Mouse (Mus musculus) midbrain, embryonic 13.5 days (tissue): ENCODE results near the gene Fmnl2. TPM values are rescaled to one million over a fixed set of nuclear protein-coding genes. Genes with fewer than 3 reads are reported as not detected.

Experiments
- ATAC-seq: fragments of 200-750 bp; cut with Nextera tagmentation; 2 replicates; pipeline ENCODE4 v1.8.0; 2017; ENCODE audit warnings: mild to moderate bottlenecking, moderate TSS enrichment, moderate library complexity
- H3K27ac ChIP-seq: fragments of 300-500 bp; sonication (generic); 2 replicates; pipeline ENCODE4 v1.5.1; 2015; ENCODE audit warnings: inconsistent platforms, mild to moderate bottlenecking, moderate library complexity
- H3K27me3 ChIP-seq: fragments of 300-500 bp; sonication (generic); 2 replicates; pipeline ENCODE4 v1.6.1; 2015; ENCODE audit warnings: mild to moderate bottlenecking, inconsistent platforms
- H3K36me3 ChIP-seq: fragments of 300-500 bp; sonication (generic); 2 replicates; pipeline ENCODE4 v1.6.1; 2015; ENCODE audit warnings: mild to moderate bottlenecking, inconsistent platforms
- H3K4me1 ChIP-seq: fragments of 300-500 bp; sonication (generic); replicated peaks from 2 replicates; pipeline ENCODE4 v1.6.1; 2015; ENCODE audit warnings: inconsistent platforms
- H3K4me2 ChIP-seq: fragments of 300-500 bp; sonication (generic); replicated peaks from 2 replicates; pipeline ENCODE4 v1.6.1; 2015; ENCODE audit warnings: moderate library complexity, mild to moderate bottlenecking, inconsistent platforms
- H3K4me3 ChIP-seq: fragments of 300-500 bp; sonication (generic); replicated peaks from 2 replicates; pipeline ENCODE4 v1.5.1; 2015; ENCODE audit warnings: mild to moderate bottlenecking, inconsistent platforms
- H3K9ac ChIP-seq: fragments of 300-500 bp; sonication (generic); replicated peaks from 2 replicates; pipeline ENCODE4 v1.6.1; 2015; ENCODE audit warnings: mild to moderate bottlenecking, inconsistent platforms
- H3K9me3 ChIP-seq: fragments of 300-500 bp; sonication (generic); 2 replicates; pipeline ENCODE4 v1.6.1; 2016; ENCODE audit warnings: mild to moderate bottlenecking, inconsistent platforms
- WGBS: fragments of 180-500 bp; shearing (Covaris S2); methylation state at CpG from one replicate; pipeline ENCODE4 v1.1.7; 2015; 5-methylcytosine and 5-hydroxymethylcytosine counted together
- polyA plus RNA-seq: library from polyadenylated mRNA; unstranded; fragments of >200 nt; fragmentation: Nextera tagmentation; extraction: Ambion mirVana; gene quantifications from 2 replicates; pipeline ENCODE4 v1.2.1, GENCODE M21; 2015

Fmnl2 gene
- polyA plus RNA-seq, 1 experiment from 2014 or later = 13.2 TPM

GRCm38 (mm10) chr2:52868181-52868580, 10.5 kb downstream of the Fmnl2 start:
- 87% methylated on average over 5 of the region's 5 CpGs for WGBS
- Histone ChIP-seq H3K4me3 (no peak overlapping the region), H3K9ac (no peak overlapping the region), H3K27me3 (no peaks in the 10 kb centered on the region), H3K4me2 (no peak overlapping the region), H3K36me3 (peaks cover 19% of the 10 kb centered on the region), H3K9me3 (no peaks in the 10 kb centered on the region), H3K27ac (no peak overlapping the region), H3K4me1 (peaks cover 1% of the 10 kb centered on the region)
- ATAC-seq = no peak

GRCm38 (mm10) chr2:52872636-52873035, 15.0 kb downstream of the Fmnl2 start:
- peaks cover 8% of the 10 kb centered on the region for H3K36me3 ChIP-seq
- H3K27me3 ChIP-seq = no peaks in the 10 kb centered on the region
- H3K27ac ChIP-seq = no peak overlapping the region
- peaks cover 21% of the 10 kb centered on the region for H3K4me1 ChIP-seq
- no peak overlapping the region for H3K4me3 ChIP-seq
- ATAC-seq = no peak
- H3K9ac ChIP-seq = no peak overlapping the region
- H3K9me3 ChIP-seq = no peaks in the 10 kb centered on the region
- H3K4me2 ChIP-seq = no peak overlapping the region
- 88% methylated on average over 5 of the region's 5 CpGs for WGBS

GRCm38 (mm10) chr2:52873276-52874063, 15.8 kb downstream of the Fmnl2 start:
- H3K4me3 ChIP-seq = no peak overlapping the region
- WGBS = 64% methylated on average over 18 of the region's 18 CpGs
- H3K4me1 ChIP-seq = peaks cover 25% of the 10 kb centered on the region
- no peak for ATAC-seq
- H3K36me3 ChIP-seq = no peaks in the 10 kb centered on the region
- no peak overlapping the region for H3K4me2 ChIP-seq
- no peaks in the 10 kb centered on the region for H3K9me3 ChIP-seq
- H3K27ac ChIP-seq = 0 out of 2 replicates have a peak overlapping the region, but pooled peaks have one; percentile 30
- H3K27me3 ChIP-seq = no peaks in the 10 kb centered on the region
- no peak overlapping the region for H3K9ac ChIP-seq

GRCm38 (mm10) chr2:52874721-52875120, 17.1 kb downstream of the Fmnl2 start:
- no peak overlapping the region for H3K4me2 ChIP-seq
- no peaks in the 10 kb centered on the region for H3K27me3 ChIP-seq
- H3K36me3 ChIP-seq = no peaks in the 10 kb centered on the region
- H3K4me1 ChIP-seq = peaks cover 35% of the 10 kb centered on the region
- no peaks in the 10 kb centered on the region for H3K9me3 ChIP-seq
- H3K27ac ChIP-seq = no peak overlapping the region
- H3K9ac ChIP-seq = no peak overlapping the region
- H3K4me3 ChIP-seq = no peak overlapping the region
- no peak for ATAC-seq

GRCm38 (mm10) chr2:52875801-52876200, 18.1 kb downstream of the Fmnl2 start:
- Histone ChIP-seq H3K4me1 (peaks cover 35% of the 10 kb centered on the region), H3K4me3 (no peak overlapping the region), H3K27ac (no peak overlapping the region), H3K9ac (no peak overlapping the region), H3K4me2 (no peak overlapping the region), H3K27me3 (no peaks in the 10 kb centered on the region), H3K36me3 (no peaks in the 10 kb centered on the region), H3K9me3 (no peaks in the 10 kb centered on the region)
- 86% methylated on average over 9 of the region's 9 CpGs for WGBS
- ATAC-seq = no peak

- no peak overlapping the region for H3K4me2 ChIP-seq
- no peak overlapping the region for H3K4me3 ChIP-seq
- H3K27ac ChIP-seq = no peak overlapping the region
- no peak for ATAC-seq
- H3K27me3 ChIP-seq = no peaks in the 10 kb centered on the region
- no peaks in the 10 kb centered on the region for H3K36me3 ChIP-seq
- no peak overlapping the region for H3K9ac ChIP-seq
- peaks cover 18% of the 10 kb centered on the region for H3K4me1 ChIP-seq
- no peaks in the 10 kb centered on the region for H3K9me3 ChIP-seq
- WGBS = 89% methylated on average over 2 of the region's 2 CpGs
Measured at GRCm38 (mm10) chr2:52883401-52883800, 25.7 kb downstream of the Fmnl2 start.

- Histone ChIP-seq H3K36me3 (no peaks in the 10 kb centered on the region), H3K27me3 (no peaks in the 10 kb centered on the region), H3K9me3 (no peaks in the 10 kb centered on the region), H3K4me2 (no peak overlapping the region), H3K27ac (no peak overlapping the region), H3K4me3 (no peak overlapping the region), H3K9ac (no peak overlapping the region), H3K4me1 (peaks cover 14% of the 10 kb centered on the region)
- 89% methylated on average over 4 of the region's 4 CpGs for WGBS
- no peak for ATAC-seq
Measured at GRCm38 (mm10) chr2:52884082-52884481, 26.4 kb downstream of the Fmnl2 start.

- WGBS = 76% methylated on average over 3 of the region's 3 CpGs
- Histone ChIP-seq H3K9me3 (no peaks in the 10 kb centered on the region), H3K4me1 (peaks cover 7% of the 10 kb centered on the region; the same call in 1 of the 2 replicates), H3K36me3 (no peaks in the 10 kb centered on the region), H3K9ac (no peak overlapping the region), H3K4me2 (no peak overlapping the region), H3K27ac (no peak overlapping the region), H3K4me3 (no peak overlapping the region), H3K27me3 (no peaks in the 10 kb centered on the region)
- ATAC-seq = no peak
Measured at GRCm38 (mm10) chr2:52885071-52885470, 27.4 kb downstream of the Fmnl2 start.

- no peaks in the 10 kb centered on the region for H3K27me3 ChIP-seq
- WGBS = 80% methylated on average over 2 of the region's 2 CpGs
Measured at GRCm38 (mm10) chr2:52887281-52887680, 29.6 kb downstream of the Fmnl2 start.

GRCm38 (mm10) chr2:52891115-52891514, 33.5 kb downstream of the Fmnl2 start:
- Histone ChIP-seq H3K9ac (no peak overlapping the region), H3K4me1 (peaks cover 15% of the 10 kb centered on the region; the same call in 1 of the 2 replicates), H3K9me3 (no peaks in the 10 kb centered on the region), H3K27ac (no peak overlapping the region), H3K27me3 (no peaks in the 10 kb centered on the region), H3K36me3 (no peaks in the 10 kb centered on the region), H3K4me2 (no peak overlapping the region), H3K4me3 (no peak overlapping the region)
- WGBS = 88% methylated on average over 8 of the region's 8 CpGs
- ATAC-seq = no peak

More at GRCm38 (mm10) chr2:52887281-52887680, 29.6 kb downstream of the Fmnl2 start:
- Histone ChIP-seq H3K4me1 (peaks cover 7% of the 10 kb centered on the region; the same call in 1 of the 2 replicates), H3K36me3 (no peaks in the 10 kb centered on the region), H3K9me3 (no peaks in the 10 kb centered on the region), H3K9ac (no peak overlapping the region), H3K4me2 (no peak overlapping the region), H3K4me3 (no peak overlapping the region), H3K27ac (no peak overlapping the region)
- no peak for ATAC-seq

- no peak overlapping the region for H3K4me2 ChIP-seq
- peaks cover 15% of the 10 kb centered on the region; the same call in 1 of the 2 replicates for H3K4me1 ChIP-seq
- no peak overlapping the region for H3K4me3 ChIP-seq
- H3K9ac ChIP-seq = no peak overlapping the region
- H3K36me3 ChIP-seq = no peaks in the 10 kb centered on the region
- H3K27me3 ChIP-seq = no peaks in the 10 kb centered on the region
- no peak for ATAC-seq
- no peaks in the 10 kb centered on the region for H3K9me3 ChIP-seq
- WGBS = 94% methylated on average over 2 of the region's 2 CpGs
- H3K27ac ChIP-seq = no peak overlapping the region
Measured at GRCm38 (mm10) chr2:52891744-52892143, 34.1 kb downstream of the Fmnl2 start.

GRCm38 (mm10) chr2:52894983-52895621, 37.4 kb downstream of the Fmnl2 start:
- ATAC-seq = no peak
- peaks cover 27% of the 10 kb centered on the region for H3K4me1 ChIP-seq
- WGBS = 73% methylated on average over 6 of the region's 6 CpGs
- H3K27ac ChIP-seq = no peak overlapping the region
- no peaks in the 10 kb centered on the region for H3K27me3 ChIP-seq
- H3K4me3 ChIP-seq = no peak overlapping the region
- no peak overlapping the region for H3K4me2 ChIP-seq
- H3K36me3 ChIP-seq = no peaks in the 10 kb centered on the region
- H3K9me3 ChIP-seq = no peaks in the 10 kb centered on the region
- H3K9ac ChIP-seq = no peak overlapping the region
